Mouse (Mus musculus) midbrain, embryonic 10.5 days (tissue): ENCODE measurements at regions not wholly inside any gene's neighbourhood (a gene's known extent, or its start where the extent isn't known, plus 50 kb on each side); places are given as distances from the start of the nearest gene placed in this dataset.

Experiments used
- DNase-seq: peaks from one replicate; pipeline ENCODE4 v3.0.0-alpha.2; 2017; ENCODE audit warnings: low spot score
- H3K27ac ChIP-seq: fragments of 300-500 bp; sonication (generic); replicated peaks from 2 replicates; pipeline ENCODE4 v1.5.1; 2016; ENCODE audit warnings: mild to moderate bottlenecking
- H3K27me3 ChIP-seq: fragments of 300-500 bp; sonication (generic); 2 replicates; pipeline ENCODE4 v1.6.1; 2016; ENCODE audit warnings: low read depth, mild to moderate bottlenecking; ENCODE audit not compliant: poor library complexity, severe bottlenecking
- H3K36me3 ChIP-seq: fragments of 300-500 bp; sonication (generic); 2 replicates; pipeline ENCODE4 v1.6.1; 2016; ENCODE audit warnings: mild to moderate bottlenecking, moderate library complexity
- H3K4me1 ChIP-seq: fragments of 300-500 bp; sonication (generic); 2 replicates; pipeline ENCODE4 v1.6.1; 2016
- H3K4me3 ChIP-seq: fragments of 300-500 bp; sonication (generic); 2 replicates; pipeline ENCODE4 v1.5.1; 2016; ENCODE audit warnings: mild to moderate bottlenecking, moderate library complexity
- H3K9me3 ChIP-seq: fragments of 300-500 bp; sonication (generic); replicated peaks from 2 replicates; pipeline ENCODE4 v1.6.1; 2016; ENCODE audit warnings: mild to moderate bottlenecking
- WGBS: fragments of 180-500 bp; shearing (Covaris S2); methylation state at CpG from one replicate; pipeline ENCODE4 v1.1.7; 2016; 5-methylcytosine and 5-hydroxymethylcytosine counted together

- Histone ChIP-seq H3K4me1 (no peaks in the 10 kb centered on the region), H3K4me3 (no peak overlapping the region), H3K9me3 (no peaks in the 10 kb centered on the region), H3K36me3 (no peaks in the 10 kb centered on the region), H3K27me3 (no peaks in the 10 kb centered on the region), H3K27ac (no peak overlapping the region)
- no peak for DNase-seq
- 80% methylated on average over 1 of the region's 1 CpGs for WGBS
Observed at GRCm38 (mm10) chr12:66393153-66393552, 109.0 kb upstream of the Rpl10l start.

GRCm38 (mm10) chr12:66386612-66387011 lies 102.4 kb upstream of the Rpl10l start:
- no peak for DNase-seq
- H3K4me3 ChIP-seq = no peak overlapping the region
- H3K9me3 ChIP-seq = no peaks in the 10 kb centered on the region
- no peak overlapping the region for H3K27ac ChIP-seq
- no peaks in the 10 kb centered on the region for H3K27me3 ChIP-seq
- H3K4me1 ChIP-seq = peaks cover 7% of the 10 kb centered on the region
- H3K36me3 ChIP-seq = no peaks in the 10 kb centered on the region

DNA sequence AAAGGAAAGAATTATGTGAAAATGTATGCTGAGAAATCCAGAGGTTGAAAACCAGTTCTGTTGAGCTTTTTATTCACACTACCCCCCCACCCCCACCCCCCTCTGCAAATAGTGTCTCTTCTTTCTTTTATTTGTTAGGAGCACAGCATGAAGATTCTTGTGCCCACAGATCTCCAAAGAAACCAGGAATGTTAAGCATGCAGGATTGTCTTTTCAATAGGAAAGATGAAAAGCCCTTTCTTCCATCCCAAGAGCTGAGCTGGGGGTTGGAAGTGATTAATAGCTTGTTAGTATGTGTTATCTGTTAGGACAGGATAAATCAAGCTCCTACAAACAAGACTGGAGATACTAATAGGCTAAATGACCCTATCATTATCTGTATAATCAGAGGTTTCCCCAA lies 55.0 kb upstream of the Rpl10l start:
- no peak overlapping the region for H3K4me3 ChIP-seq
- no peaks in the 10 kb centered on the region for H3K9me3 ChIP-seq
- H3K27me3 ChIP-seq = no peaks in the 10 kb centered on the region
- peaks cover 16% of the 10 kb centered on the region for H3K4me1 ChIP-seq
- no peaks in the 10 kb centered on the region for H3K36me3 ChIP-seq
- H3K27ac ChIP-seq = no peak overlapping the region
- DNase-seq = peak; percentile 19
